Mouse (Mus musculus): Measurements from ENCODE around the gene Ppia.

GRCm38 (mm10) chr11:6413264-6413663 lies 2.0 kb upstream of the Ppia start:
- TF ChIP-seq CTCF (IDR thresholded peaks at IDR 0.05; ENCODE audit: low read depth) (no peak), EP300 (optimal IDR thresholded peaks at IDR 0.05) (no peak)
